Mouse (Mus musculus) limb, embryonic 10.5 days (tissue): ENCODE data around the gene Bcl6. TPM values are rescaled to one million over a fixed set of nuclear protein-coding genes. Genes with fewer than 3 reads are reported as not detected.

Source experiments
- DNase-seq: peaks from one replicate; pipeline ENCODE4 v3.0.0-alpha.2; 2017; ENCODE audit warnings: low spot score
- H3K27ac ChIP-seq: fragments of 300-500 bp; sonication (generic); 2 replicates; pipeline ENCODE4 v1.5.1; 2016; ENCODE audit warnings: mild to moderate bottlenecking
- H3K27me3 ChIP-seq: fragments of 300-500 bp; sonication (generic); 2 replicates; pipeline ENCODE4 v1.6.1; 2016; ENCODE audit warnings: low read depth, mild to moderate bottlenecking; ENCODE audit not compliant: poor library complexity, severe bottlenecking
- H3K36me3 ChIP-seq: fragments of 300-500 bp; sonication (generic); 2 replicates; pipeline ENCODE4 v1.6.1; 2016; ENCODE audit warnings: mild to moderate bottlenecking, moderate library complexity
- H3K4me1 ChIP-seq: fragments of 300-500 bp; sonication (generic); 2 replicates; pipeline ENCODE4 v1.6.1; 2016
- H3K4me3 ChIP-seq: fragments of 300-500 bp; sonication (generic); 2 replicates; pipeline ENCODE4 v1.5.1; 2016; ENCODE audit warnings: mild to moderate bottlenecking, moderate library complexity
- H3K9me3 ChIP-seq: fragments of 300-500 bp; sonication (generic); replicated peaks from 2 replicates; pipeline ENCODE4 v1.6.1; 2016; ENCODE audit warnings: mild to moderate bottlenecking
- WGBS: fragments of 180-500 bp; shearing (Covaris S2); methylation state at CpG from one replicate; pipeline ENCODE4 v1.1.7; 2016; 5-methylcytosine and 5-hydroxymethylcytosine counted together
- polyA plus RNA-seq: library from polyadenylated mRNA; unstranded; fragments of >200 nt; fragmentation: Nextera tagmentation; extraction: Ambion mirVana; gene quantifications from 2 replicates; pipeline ENCODE4 v1.2.1, GENCODE M21; 2016

Gene Bcl6
- polyA plus RNA-seq, 1 experiment from 2014 or later = 0.10 TPM

DNA sequence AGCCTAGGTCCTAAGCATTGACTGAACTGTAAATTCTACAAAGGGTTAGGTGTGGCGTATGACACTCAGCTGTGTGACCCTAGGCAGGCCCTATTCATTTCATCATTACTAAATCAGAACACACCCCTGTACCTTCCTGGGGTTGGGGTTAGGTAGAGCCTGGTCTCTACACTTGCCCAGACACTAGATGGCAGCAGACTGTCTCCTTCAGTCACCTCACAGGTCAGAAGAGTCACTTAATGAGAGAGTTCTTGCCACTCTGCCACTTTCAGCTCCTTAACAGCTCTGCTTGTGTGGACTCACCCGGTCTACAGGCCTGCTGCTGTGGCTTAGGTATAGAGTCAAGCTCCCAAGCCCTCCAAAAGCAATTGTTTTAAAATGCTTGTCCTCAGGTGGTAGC, 26.3 kb downstream of the Bcl6 start:
- Histone ChIP-seq H3K27me3 (no peaks in the 10 kb centered on the region), H3K9me3 (no peaks in the 10 kb centered on the region), H3K4me1 (peaks cover 5% of the 10 kb centered on the region; the same call in 1 of the 2 replicates), H3K27ac (no peak overlapping the region), H3K4me3 (no peak overlapping the region), H3K36me3 (no peaks in the 10 kb centered on the region)
- 78% methylated on average over 2 of the region's 2 CpGs for WGBS
- no peak for DNase-seq

DNA sequence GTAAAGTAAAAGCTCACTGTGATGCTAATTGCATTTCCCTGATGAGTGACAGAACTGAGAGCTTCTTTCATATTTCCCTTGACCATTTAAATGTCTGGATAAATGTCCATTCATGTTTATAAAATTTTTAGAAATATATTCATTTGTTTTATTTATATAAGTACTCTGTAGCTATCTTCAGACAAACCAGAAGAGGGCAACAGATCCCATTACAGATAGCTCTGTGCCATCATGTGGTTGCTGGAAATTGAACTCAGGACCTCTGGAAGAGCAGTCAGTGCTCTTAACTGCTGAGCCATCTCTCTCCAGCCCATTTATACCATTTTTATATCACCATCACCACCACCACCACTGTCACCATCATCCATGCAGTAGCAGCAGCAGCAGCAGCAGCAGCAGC, 29.7 kb downstream of the Bcl6 start:
- no peak for DNase-seq
- Histone ChIP-seq H3K27ac (no peak overlapping the region), H3K36me3 (no peaks in the 10 kb centered on the region), H3K9me3 (no peaks in the 10 kb centered on the region), H3K4me3 (no peak overlapping the region), H3K4me1 (peaks cover 3% of the 10 kb centered on the region; the same call in 1 of the 2 replicates), H3K27me3 (no peaks in the 10 kb centered on the region)

DNA sequence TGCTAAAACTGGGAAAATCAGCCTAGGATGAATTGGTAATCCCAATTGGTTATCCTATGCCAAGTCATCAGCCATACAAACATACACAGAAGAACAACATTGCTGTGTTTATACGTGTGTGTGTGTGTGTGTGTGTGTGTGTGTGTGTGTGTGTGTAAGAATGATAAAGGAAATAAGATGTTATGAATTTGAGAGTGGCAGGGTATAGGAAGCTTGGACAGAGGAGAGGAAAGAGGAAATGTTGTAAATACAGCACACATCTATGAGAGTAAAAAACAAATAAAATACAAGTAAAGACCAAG, 34.7 kb downstream of the Bcl6 start:
- no peak overlapping the region for H3K27ac ChIP-seq
- no peak for DNase-seq
- no peaks in the 10 kb centered on the region for H3K9me3 ChIP-seq
- WGBS = 4% methylated on average over 1 of the region's 1 CpGs
- no peaks in the 10 kb centered on the region for H3K4me1 ChIP-seq
- no peak overlapping the region for H3K4me3 ChIP-seq
- no peaks in the 10 kb centered on the region for H3K27me3 ChIP-seq
- no peaks in the 10 kb centered on the region for H3K36me3 ChIP-seq

DNA sequence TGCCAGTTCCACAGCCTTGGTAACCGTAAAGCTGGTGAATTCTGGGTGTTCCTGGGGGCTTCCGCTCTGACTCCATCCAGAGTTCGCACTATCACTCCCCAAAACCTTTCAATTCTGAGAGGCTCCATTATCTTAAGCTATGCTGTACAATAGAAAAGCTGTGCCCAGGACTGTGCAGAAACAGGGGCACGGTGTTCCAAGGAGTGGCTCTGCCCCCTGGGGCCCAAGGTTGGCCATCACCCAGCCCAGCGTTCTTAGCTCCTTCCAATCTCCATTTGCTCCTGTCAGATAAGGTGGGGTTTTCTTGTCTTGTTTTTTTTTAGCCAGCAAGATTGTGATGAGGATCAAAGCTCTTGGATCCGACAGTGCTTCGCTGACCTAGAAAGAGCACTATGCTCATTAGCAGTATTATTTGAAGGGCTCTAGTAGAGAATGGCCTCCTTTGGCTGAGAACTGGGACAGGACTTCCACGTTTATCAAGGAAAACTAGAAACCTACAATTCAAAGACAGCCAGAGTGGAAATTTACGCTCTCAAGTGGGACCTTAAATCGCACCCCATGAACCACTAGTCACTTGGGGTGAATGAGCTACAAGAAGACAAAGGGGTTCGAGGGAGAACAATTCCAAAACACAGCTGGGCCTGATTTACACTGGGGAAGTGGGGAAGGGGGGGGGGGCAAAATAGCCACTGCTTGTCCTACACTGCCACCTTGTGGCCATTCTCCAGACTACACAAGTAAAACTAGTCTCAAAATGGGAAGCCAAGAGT, 35.3 kb downstream of the Bcl6 start:
- Histone ChIP-seq H3K27me3 (no peaks in the 10 kb centered on the region), H3K9me3 (no peaks in the 10 kb centered on the region), H3K36me3 (no peaks in the 10 kb centered on the region), H3K27ac (peak overlapping the region; percentile 43; the same call in 1 of the 2 replicates), H3K4me3 (no peak overlapping the region), H3K4me1 (no peaks in the 10 kb centered on the region)
- peak; percentile 81 for DNase-seq
- 53% methylated on average over 11 of the region's 11 CpGs for WGBS

DNA sequence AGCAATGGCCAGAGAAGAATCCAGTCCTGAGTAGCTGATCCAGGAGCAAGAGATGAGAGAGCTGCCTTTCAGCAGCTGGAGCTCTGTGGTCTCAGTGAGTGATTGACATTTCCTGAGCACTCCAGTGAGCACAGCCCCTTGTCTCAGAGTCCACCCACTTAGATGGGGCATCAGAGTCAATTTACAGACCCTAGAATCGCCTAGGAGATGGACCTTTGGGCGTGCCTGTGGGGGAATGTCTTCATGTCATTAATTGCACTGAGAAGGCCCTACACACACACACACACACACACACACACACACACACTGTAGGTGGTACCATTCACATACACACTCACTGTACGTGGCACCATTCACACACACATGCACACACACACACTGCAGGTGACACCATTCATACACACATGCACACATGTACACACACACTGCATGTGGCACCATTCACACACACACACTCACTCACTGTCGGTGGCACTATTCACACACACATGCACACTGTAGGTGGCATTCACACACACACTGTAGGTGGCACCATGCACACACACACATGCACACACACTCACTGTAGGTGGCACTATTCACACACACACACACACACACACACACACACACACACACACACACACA, 36.4 kb downstream of the Bcl6 start:
- DNase-seq = no peak
- no peaks in the 10 kb centered on the region for H3K9me3 ChIP-seq

DNA sequence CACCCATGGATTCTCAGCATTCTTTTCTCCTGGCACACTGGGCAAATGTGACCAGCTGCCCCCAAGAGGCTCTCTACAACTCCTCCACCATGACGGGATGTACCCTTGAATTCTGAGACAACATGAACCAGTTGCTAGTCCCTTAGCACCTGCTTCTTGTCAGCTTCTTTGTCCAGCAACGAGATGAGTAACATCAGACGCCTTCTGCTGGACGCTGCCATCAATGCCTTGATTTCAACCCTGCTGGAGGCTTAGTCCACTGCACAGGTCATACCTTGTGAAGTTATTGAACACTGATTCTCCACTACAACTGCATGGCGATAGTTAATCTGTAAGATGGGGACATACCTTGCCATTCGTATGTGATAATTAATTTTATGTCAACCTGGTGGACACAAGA, 41.0 kb downstream of the Bcl6 start:
- H3K4me1 ChIP-seq = no peaks in the 10 kb centered on the region
- H3K9me3 ChIP-seq = no peaks in the 10 kb centered on the region
- 90% methylated on average over 6 of the region's 6 CpGs for WGBS
- no peaks in the 10 kb centered on the region for H3K27me3 ChIP-seq
- no peak overlapping the region for H3K27ac ChIP-seq
- no peak overlapping the region for H3K4me3 ChIP-seq
- no peak for DNase-seq
- H3K36me3 ChIP-seq = no peaks in the 10 kb centered on the region

More for the DNA sequence above, 36.4 kb downstream of the Bcl6 start:
- Histone ChIP-seq H3K36me3 (no peaks in the 10 kb centered on the region), H3K27me3 (no peaks in the 10 kb centered on the region), H3K4me1 (no peaks in the 10 kb centered on the region), H3K4me3 (no peak overlapping the region), H3K27ac (no peak overlapping the region)
- 88% methylated on average over 4 of the region's 4 CpGs for WGBS

DNA sequence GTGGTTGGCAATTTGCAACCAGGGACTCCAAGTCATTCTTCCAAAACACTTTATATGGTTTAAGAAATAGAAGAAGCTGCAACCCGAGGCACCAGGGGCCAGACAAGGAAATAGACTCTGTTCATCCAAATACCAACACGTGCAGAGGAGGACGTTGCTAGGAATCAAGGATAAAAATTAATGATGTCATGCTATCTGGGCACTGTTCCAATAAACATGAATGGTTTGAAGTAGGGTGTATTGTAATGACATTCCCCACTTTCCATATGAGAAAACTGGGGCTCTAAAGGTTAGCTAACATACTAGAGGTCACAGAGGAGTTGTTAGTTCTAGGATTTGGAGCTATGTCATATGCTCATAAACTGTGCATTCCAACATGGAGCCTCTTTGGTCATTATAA, 43.9 kb downstream of the Bcl6 start:
- no peak overlapping the region for H3K27ac ChIP-seq
- no peaks in the 10 kb centered on the region for H3K4me1 ChIP-seq
- no peaks in the 10 kb centered on the region for H3K9me3 ChIP-seq
- H3K4me3 ChIP-seq = no peak overlapping the region
- H3K27me3 ChIP-seq = no peaks in the 10 kb centered on the region
- no peak for DNase-seq
- H3K36me3 ChIP-seq = no peaks in the 10 kb centered on the region
- 88% methylated on average over 3 of the region's 3 CpGs for WGBS

DNA sequence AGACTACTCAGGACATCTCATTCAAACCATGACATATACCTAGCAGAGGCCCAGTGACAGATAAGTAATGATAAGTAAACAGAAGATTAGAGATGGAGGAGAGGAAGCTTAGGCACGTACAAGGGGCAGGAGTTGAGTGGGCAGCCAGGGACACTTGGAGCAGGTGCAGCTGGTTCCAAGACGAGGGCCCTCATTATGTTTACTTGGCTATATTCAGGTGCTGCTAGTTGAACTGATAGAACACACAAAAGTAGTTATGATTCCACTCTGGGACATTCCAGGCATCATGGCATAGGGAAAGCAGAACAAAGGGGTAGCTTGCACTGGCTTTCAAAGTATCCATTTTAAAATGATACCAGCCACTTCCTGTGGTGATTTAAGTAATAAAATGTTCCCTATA, 54.3 kb downstream of the Bcl6 start:
- H3K27me3 ChIP-seq = no peaks in the 10 kb centered on the region
- no peak overlapping the region for H3K4me3 ChIP-seq
- no peaks in the 10 kb centered on the region for H3K36me3 ChIP-seq
- 79% methylated on average over 2 of the region's 2 CpGs for WGBS
- H3K27ac ChIP-seq = no peak overlapping the region
- H3K9me3 ChIP-seq = no peaks in the 10 kb centered on the region
- DNase-seq = no peak
- H3K4me1 ChIP-seq = no peaks in the 10 kb centered on the region

DNA sequence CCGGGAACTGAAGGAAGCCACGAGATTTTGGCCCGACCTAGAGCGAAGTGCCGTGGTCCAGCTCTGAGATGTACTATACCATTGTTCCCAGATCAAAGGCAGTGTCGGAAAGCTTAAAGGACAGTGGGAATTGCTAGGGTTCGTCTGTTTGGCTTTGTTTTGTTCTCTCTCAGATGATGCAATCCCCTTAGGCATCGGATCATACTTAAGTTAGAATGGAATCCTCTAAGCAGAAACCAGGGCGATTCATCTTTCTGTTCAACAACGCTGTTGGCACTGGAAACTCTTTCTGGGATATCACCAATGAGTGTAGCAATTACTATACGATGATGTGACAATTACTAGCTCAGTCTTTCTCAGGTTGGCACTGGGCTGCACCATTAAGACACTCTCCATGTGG, 56.4 kb downstream of the Bcl6 start, which contains the start of gene Rtp2:
Rtp2 (minus strand) TSS at position 101 of the 400 bp plus-strand sequence.
- Histone ChIP-seq H3K36me3 (no peaks in the 10 kb centered on the region), H3K4me3 (no peak within 1 kb of the TSS), H3K4me1 (no peaks in the 10 kb centered on the region), H3K27me3 (no peaks in the 10 kb centered on the region), H3K9me3 (no peaks in the 10 kb centered on the region), H3K27ac (no peak within 1 kb of the TSS)
- DNase-seq = no peak
- 86% methylated on average over 11 of the region's 11 CpGs for WGBS

DNA sequence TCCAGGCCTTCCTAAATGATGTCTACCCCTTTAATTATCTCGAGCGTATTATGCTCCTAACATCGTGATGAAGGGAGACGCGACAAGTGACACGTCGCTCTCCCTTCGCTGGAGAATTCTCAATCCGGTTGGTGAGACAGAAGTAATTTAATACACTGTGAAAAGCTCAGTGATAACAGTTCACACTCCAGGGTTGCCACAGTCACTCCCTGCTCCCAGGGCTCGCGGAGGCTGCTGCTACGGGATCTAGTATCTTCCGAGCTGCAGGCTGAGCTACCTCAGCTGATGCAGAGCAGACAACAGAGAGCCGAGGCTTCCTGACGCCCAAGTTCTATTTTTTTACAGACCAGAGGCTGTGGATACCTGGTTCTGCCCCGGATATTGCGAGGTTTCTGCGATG, 57.4 kb downstream of the Bcl6 start:
- Histone ChIP-seq H3K27ac (no peak overlapping the region), H3K27me3 (no peaks in the 10 kb centered on the region), H3K36me3 (no peaks in the 10 kb centered on the region), H3K9me3 (no peaks in the 10 kb centered on the region), H3K4me3 (no peak overlapping the region), H3K4me1 (no peaks in the 10 kb centered on the region)
- 82% methylated on average over 18 of the region's 18 CpGs for WGBS
- no peak for DNase-seq

DNA sequence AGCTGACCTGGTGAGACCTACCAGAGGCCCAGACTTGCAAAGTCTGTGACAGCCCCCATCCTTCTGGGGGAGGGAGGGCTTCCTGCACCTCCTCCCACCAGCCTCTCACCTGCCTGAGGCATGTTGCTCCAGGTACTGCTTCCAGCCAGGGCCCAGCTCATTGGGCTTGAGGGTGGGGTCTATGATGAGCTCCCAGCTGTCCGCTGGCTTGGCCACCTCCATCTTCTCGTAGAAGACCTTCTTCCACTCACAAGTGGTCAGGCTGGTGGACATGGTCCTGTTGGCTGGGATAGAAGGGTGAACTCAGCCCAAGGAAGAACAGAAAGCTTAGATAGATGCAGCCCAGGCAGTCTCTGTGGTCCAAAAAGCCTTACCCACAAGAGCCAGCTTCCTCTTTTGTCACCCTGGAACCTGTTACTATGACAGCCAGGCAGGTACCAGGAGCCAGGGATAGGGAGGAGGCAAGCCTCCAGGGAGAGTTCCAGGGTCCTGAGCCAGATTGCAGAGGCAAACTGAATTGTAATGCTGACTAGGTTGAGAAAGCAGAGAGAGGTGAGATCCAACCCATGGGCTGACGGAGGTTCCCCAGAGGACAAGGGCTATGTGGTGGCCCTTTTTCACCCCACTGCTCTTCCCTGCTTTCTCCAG, 58.1 kb downstream of the Bcl6 start:
- WGBS = 87% methylated on average over 3 of the region's 3 CpGs
- no peaks in the 10 kb centered on the region for H3K36me3 ChIP-seq
- no peak overlapping the region for H3K4me3 ChIP-seq
- H3K9me3 ChIP-seq = no peaks in the 10 kb centered on the region
- no peaks in the 10 kb centered on the region for H3K4me1 ChIP-seq
- H3K27me3 ChIP-seq = no peaks in the 10 kb centered on the region
- no peak overlapping the region for H3K27ac ChIP-seq
- DNase-seq = no peak

DNA sequence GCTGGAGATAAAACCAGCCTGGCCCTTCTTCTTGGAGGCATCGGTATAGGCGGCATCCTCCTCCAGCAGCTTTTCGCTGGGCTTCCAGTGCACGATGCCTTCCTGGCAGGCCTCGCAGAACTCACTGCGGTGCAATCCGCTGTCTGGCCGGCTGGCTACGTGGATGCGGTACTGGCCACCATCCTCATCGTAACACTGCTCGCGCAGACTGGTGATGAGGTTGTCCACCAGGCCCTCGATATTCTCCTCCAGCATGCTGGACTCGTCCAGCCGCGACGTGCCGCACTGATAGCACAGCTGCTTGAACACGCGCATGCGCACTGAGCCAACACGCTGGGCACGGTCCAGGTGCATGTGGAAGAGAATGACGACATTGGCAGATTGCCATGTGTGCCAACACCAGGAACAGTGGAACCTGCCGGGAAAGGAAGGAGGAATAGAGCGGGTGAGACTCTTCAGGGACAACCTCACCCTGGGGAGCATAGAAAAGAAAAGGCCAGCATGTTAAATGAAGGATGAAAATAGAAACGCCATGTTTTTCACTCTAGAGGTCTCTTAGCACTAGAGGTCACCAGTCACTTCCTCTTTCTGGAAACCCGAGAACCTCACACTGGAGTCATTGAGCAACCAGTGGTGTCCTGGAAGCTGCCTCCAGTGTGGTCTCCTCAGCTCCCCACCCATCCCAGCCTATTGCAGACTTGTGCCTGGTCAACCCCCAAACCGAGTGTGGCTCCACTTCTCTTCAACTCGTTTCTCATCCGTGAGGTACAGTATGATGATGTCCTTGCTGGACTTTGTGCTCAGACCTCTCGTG, 61.1 kb downstream of the Bcl6 start:
- Histone ChIP-seq H3K4me1 (no peaks in the 10 kb centered on the region), H3K4me3 (no peak overlapping the region), H3K27me3 (no peaks in the 10 kb centered on the region), H3K27ac (no peak overlapping the region), H3K36me3 (no peaks in the 10 kb centered on the region), H3K9me3 (no peaks in the 10 kb centered on the region)
- DNase-seq = no peak
- 94% methylated on average over 33 of the region's 33 CpGs for WGBS

DNA sequence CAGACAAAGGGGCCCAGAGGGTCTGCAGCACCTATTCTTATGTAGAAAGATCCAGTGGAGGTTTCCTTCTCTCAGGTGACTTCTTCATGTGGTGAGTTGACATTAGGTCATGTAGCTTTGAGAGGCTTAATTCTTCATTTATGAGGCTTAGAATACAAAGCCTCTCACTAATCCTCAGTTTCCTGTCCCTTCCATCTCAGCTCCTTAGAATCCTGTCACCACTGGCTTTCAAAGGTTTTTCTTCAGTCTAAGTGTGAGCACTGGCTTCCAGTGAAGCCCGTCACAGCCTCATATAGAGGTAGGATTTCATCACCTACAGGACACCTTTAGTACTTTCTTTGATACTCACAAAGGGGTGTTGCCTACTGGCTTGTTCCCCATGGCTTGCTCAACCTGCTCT, 65.7 kb downstream of the Bcl6 start:
- DNase-seq = no peak
- Histone ChIP-seq H3K4me1 (no peaks in the 10 kb centered on the region), H3K36me3 (no peaks in the 10 kb centered on the region), H3K4me3 (no peak overlapping the region), H3K27me3 (no peaks in the 10 kb centered on the region), H3K27ac (no peak overlapping the region), H3K9me3 (no peaks in the 10 kb centered on the region)
- 78% methylated on average over 1 of the region's 1 CpGs for WGBS
